In genomic region chr2:14846727-14847126, GRCm38 (mm10) we compare ENCODE assay signal across 27 mouse cellular contexts.
DNase-seq lines count a peak whose midpoint lies in the region; ATAC-seq lines count a peak whose summit lies in the region.
"Had no signal": no experiment of that assay in that cellular context is flagged by ENCODE, and none has a peak within 500 bp of the region (broad histone marks: within the 10 kb centered on the region; RNA-seq: fewer than 3 reads in every experiment).

No protein-coding gene starts in this region.

- DNase-seq in frontal cortex, postnatal 14 days (ENCODE audit: low spot score in 2 of 2): no peak
- DNase-seq in brain, adult 2 months (ENCODE audit: low read depth, low spot score): peak; percentile 33
- DNase-seq in telencephalon, adult 2 months (ENCODE audit: low read depth, low spot score): peak; percentile 49
- DNase-seq in adrenal gland, postnatal 36 days: no peak
- DNase-seq: adrenal gland, postnatal 10 days; B cell, adult 2 months; cerebellum, adult 18-20 months; cerebellum, adult 9-10 months; cerebellum, postnatal 14 days; gastrocnemius, adult 2 months; gastrocnemius, postnatal 14 days; heart, adult 18-20 months; heart, postnatal 14 days; heart, postnatal 4 days; kidney, adult 18-20 months had no signal

- H3K27me3 ChIP-seq in forebrain, embryonic 15.5 days: no peaks in the 10 kb centered on the region
- H3K27me3 ChIP-seq in forebrain, embryonic 12.5 days: no peaks in the 10 kb centered on the region
- H3K27me3 ChIP-seq: CH12.LX; heart, embryonic 13.5 days; Patski had no signal

- 87% methylated on average over 1 of the region's 1 CpGs for WGBS in forebrain, embryonic 15.5 days
- WGBS in forebrain, embryonic 12.5 days: 82% methylated on average over 1 of the region's 1 CpGs

- no peaks in the 10 kb centered on the region for H3K9me3 ChIP-seq in forebrain, embryonic 15.5 days
- no peaks in the 10 kb centered on the region for H3K9me3 ChIP-seq in forebrain, embryonic 12.5 days
- H3K9me3 ChIP-seq: G1E; heart, embryonic 10.5 days; heart, embryonic 13.5 days had no signal

- H3K27ac ChIP-seq in forebrain, embryonic 15.5 days (replicated peaks): no peak overlapping the region
- no peak overlapping the region for H3K27ac ChIP-seq in forebrain, embryonic 12.5 days
- H3K27ac ChIP-seq: gastrocnemius, adult 2 months; heart, embryonic 10.5 days; heart, embryonic 13.5 days; hindbrain, embryonic 14.5 days; hindbrain, postnatal 0 days had no signal

- no peaks in the 10 kb centered on the region for H3K36me3 ChIP-seq in forebrain, embryonic 15.5 days
- H3K36me3 ChIP-seq in forebrain, embryonic 12.5 days (replicated peaks): no peaks in the 10 kb centered on the region
- H3K36me3 ChIP-seq: G1E; heart, embryonic 10.5 days; heart, embryonic 13.5 days had no signal

- ATAC-seq in forebrain, embryonic 15.5 days (replicated peaks): peak; percentile 82
- ATAC-seq in forebrain, embryonic 12.5 days (ENCODE audit: low FRiP score): no peak
- ATAC-seq in frontal cortex, adult (ENCODE audit: low TSS enrichment): peak; percentile 74
- ATAC-seq: hindbrain, postnatal 0 days; inflammation-experienced regulatory T-cells, adult 6 months; intestine, embryonic 16.5 days; Patski had no signal

- H3K4me2 ChIP-seq in forebrain, embryonic 15.5 days (replicated peaks): no peak overlapping the region
- H3K4me2 ChIP-seq in forebrain, embryonic 12.5 days: no peak overlapping the region
- H3K4me2 ChIP-seq: heart, embryonic 13.5 days; hindbrain, embryonic 14.5 days had no signal

- no peaks in the 10 kb centered on the region for H3K4me1 ChIP-seq in forebrain, embryonic 15.5 days
- peaks cover 12% of the 10 kb centered on the region for H3K4me1 ChIP-seq in forebrain, embryonic 12.5 days
- H3K4me1 ChIP-seq: heart, embryonic 10.5 days; heart, embryonic 13.5 days had no signal

- H3K9ac ChIP-seq in forebrain, embryonic 15.5 days (replicated peaks): no peak overlapping the region
- no peak overlapping the region for H3K9ac ChIP-seq in forebrain, embryonic 12.5 days
- H3K9ac ChIP-seq: heart, embryonic 13.5 days; hindbrain, embryonic 14.5 days had no signal

- H3K4me3 ChIP-seq in forebrain, embryonic 15.5 days: no peak overlapping the region
- no peak overlapping the region for H3K4me3 ChIP-seq in forebrain, embryonic 12.5 days (replicated peaks)
- H3K4me3 ChIP-seq: gastrocnemius, adult 2 months; heart, embryonic 10.5 days; heart, embryonic 13.5 days had no signal

Comparison
In these comparisons a context has a peak if more than half of its experiments do, and no peak if none do; other contexts are left out.
1. DNase-seq: peak in brain, adult 2 months (single experiment) and telencephalon, adult 2 months (single experiment); none in frontal cortex, postnatal 14 days (0 of 2) and adrenal gland, postnatal 36 days (0 of 2).